Mouse (Mus musculus): ENCODE data around the gene Rab3c. TPM values are rescaled to one million over a fixed set of nuclear protein-coding genes. Genes with fewer than 3 reads are reported as not detected.
A peak's percentile ranks its signal among the peaks of the same experiment; 100 is the strongest.

Rab3c gene
- total and polyA plus RNA-seq, 3 experiments: not detected

- in situ Hi-C loops (cut with MboI; ENCODE audit: low pct_ligation_motif_present, low pct_unique_long_range_greater_than_20kb, low sequenced_read_pairs) (no loop called here), dilution Hi-C loops (cut with MboI; ENCODE audit: extremely low pct_ligation_motif_present, extremely low pct_unique_long_range_greater_than_20kb, low sequenced_read_pairs) (no loop called here)
- no peaks in the 10 kb centered on the region for H3K79me2 ChIP-seq (replicated peaks; ENCODE audit: control insufficient read depth, extremely low read depth, insufficient read depth, poor library complexity, severe bottlenecking)
- H3K27me3 ChIP-seq (replicated peaks): no peaks in the 10 kb centered on the region
- peaks cover 14% of the 10 kb centered on the region for H3K9me3 ChIP-seq (replicated peaks; ENCODE audit: low read length)
- H3K4me1 ChIP-seq (ENCODE audit: control insufficient read depth in 1 of 2, insufficient read depth in 2 of 2): peaks cover 0 to 6% of the 10 kb centered on the region in 2 experiments; a peak in 1 of 4 replicates
- H3K4me2 ChIP-seq (ENCODE audit: insufficient read depth, low read depth, poor library complexity, severe bottlenecking): no peak overlapping the region
- no peaks in the 10 kb centered on the region for H3K36me3 ChIP-seq (replicated peaks in 1 of 2; ENCODE audit: control insufficient read depth in 1 of 2, insufficient read depth in 1 of 2, low read length in 1 of 2)
- no peak overlapping the region for H3K27ac ChIP-seq (ENCODE audit: insufficient read depth, low read depth)
- H3K9ac ChIP-seq (ENCODE audit: insufficient read depth, low read depth): no peak overlapping the region
- TF ChIP-seq UBTF (IDR thresholded peaks at IDR 0.05; ENCODE audit: low read depth, low read length) (no peak), TCF12 (IDR thresholded peaks at IDR 0.05; ENCODE audit: low read depth, low read length) (no peak), GABPA (IDR thresholded peaks at IDR 0.05; ENCODE audit: insufficient replicate concordance, low read depth, low read length) (no peak), SMC3 (IDR thresholded peaks at IDR 0.05; ENCODE audit: low read depth, low read length) (no peak), CTCF (conservative IDR thresholded peaks at IDR 0.05 in 1 of 2, IDR thresholded peaks at IDR 0.05 in 1 of 2; ENCODE audit: low read depth in 2 of 2, low read length in 2 of 2) (no peak), RCOR1 (conservative IDR thresholded peaks at IDR 0.05; ENCODE audit: low read depth, low read length) (no peak), POLR2AphosphoS2 (IDR thresholded peaks at IDR 0.05; ENCODE audit: low read depth, low read length) (no peak), USF1 (IDR thresholded peaks at IDR 0.05; ENCODE audit: low read depth, low read length) (no peak), USF2 (conservative IDR thresholded peaks at IDR 0.05; ENCODE audit: low read depth, low read length) (no peak), ETS1 (conservative IDR thresholded peaks at IDR 0.05; ENCODE audit: low read depth, low read length) (no peak), SIN3A (IDR thresholded peaks at IDR 0.05; ENCODE audit: low read length) (no peak), ZKSCAN1 (IDR thresholded peaks at IDR 0.05; ENCODE audit: borderline replicate concordance, low read depth, low read length) (no peak), JUND (conservative IDR thresholded peaks at IDR 0.05; ENCODE audit: low read depth, low read length) (no peak), POLR2A (IDR thresholded peaks at IDR 0.05; ENCODE audit: low read depth, low read length) (no peak), TBP (conservative IDR thresholded peaks at IDR 0.05; ENCODE audit: low read depth, low read length) (no peak), MAX (IDR thresholded peaks at IDR 0.05; ENCODE audit: low read length) (no peak), ZC3H11A (IDR thresholded peaks at IDR 0.05; ENCODE audit: low read depth, low read length) (no peak), CHD2 (IDR thresholded peaks at IDR 0.05; ENCODE audit: low read length) (no peak), MAZ (IDR thresholded peaks at IDR 0.05; ENCODE audit: low read depth, low read length) (no peak)
- DNase-seq (ENCODE audit: extremely low read depth): peak; percentile 73
- no peak overlapping the region for H3K4me3 ChIP-seq (replicated peaks in 1 of 3; ENCODE audit: low read depth in 2 of 3, low read length in 2 of 3, poor library complexity in 1 of 3)
Measured at GRCm38 (mm10) chr13:110048767-110049434, 231.9 kb downstream of the Rab3c start.

DNA sequence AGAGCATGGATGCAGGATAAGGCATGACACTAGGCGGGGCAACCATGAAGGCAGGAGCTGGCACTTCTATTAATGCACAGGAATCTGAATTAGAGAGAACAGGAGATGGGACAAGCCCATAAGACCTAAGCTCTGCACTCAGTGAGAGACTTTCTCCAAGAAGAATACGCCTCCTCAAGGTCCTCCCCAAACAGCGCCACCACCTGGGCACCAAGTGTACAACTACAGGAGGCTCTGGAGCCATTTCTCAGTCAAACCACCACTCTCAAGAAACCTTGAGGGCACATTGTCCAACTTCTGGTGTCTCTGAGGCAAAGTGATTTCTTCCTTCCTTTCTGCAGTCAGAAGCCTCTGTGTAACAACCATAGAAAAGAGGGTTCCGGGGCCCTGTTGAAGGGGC is 236.4 kb downstream of the Rab3c start:
- peaks cover 14% of the 10 kb centered on the region for H3K9me3 ChIP-seq (replicated peaks; ENCODE audit: low read length)
- H3K79me2 ChIP-seq (replicated peaks; ENCODE audit: control insufficient read depth, extremely low read depth, insufficient read depth, poor library complexity, severe bottlenecking): no peaks in the 10 kb centered on the region
- peaks cover 0 to under 1% of the 10 kb centered on the region in 2 experiments; a peak in 1 of 4 replicates for H3K4me1 ChIP-seq (ENCODE audit: control insufficient read depth in 1 of 2, insufficient read depth in 2 of 2)
- no peaks in the 10 kb centered on the region for H3K36me3 ChIP-seq (replicated peaks in 1 of 2; ENCODE audit: control insufficient read depth in 1 of 2, insufficient read depth in 1 of 2, low read length in 1 of 2)
- dilution Hi-C loops (cut with MboI; ENCODE audit: extremely low pct_ligation_motif_present, extremely low pct_unique_long_range_greater_than_20kb, low sequenced_read_pairs) (no loop called here), in situ Hi-C loops (cut with MboI; ENCODE audit: low pct_ligation_motif_present, low pct_unique_long_range_greater_than_20kb, low sequenced_read_pairs) (no loop called here)
- no peak overlapping the region for H3K4me3 ChIP-seq (replicated peaks in 1 of 3; ENCODE audit: low read depth in 2 of 3, low read length in 2 of 3, poor library complexity in 1 of 3)
- no peak overlapping the region for H3K4me2 ChIP-seq (ENCODE audit: insufficient read depth, low read depth, poor library complexity, severe bottlenecking)
- no peak for TF ChIP-seq SMC3 (IDR thresholded peaks at IDR 0.05; ENCODE audit: low read depth, low read length)
- no peaks in the 10 kb centered on the region for H3K27me3 ChIP-seq (replicated peaks)
- H3K9ac ChIP-seq (ENCODE audit: insufficient read depth, low read depth): no peak overlapping the region
- no peak overlapping the region for H3K27ac ChIP-seq (ENCODE audit: insufficient read depth, low read depth)
- DNase-seq (ENCODE audit: extremely low read depth): no peak
